Mouse (Mus musculus): Measurements from ENCODE around the gene Pax3.

GRCm38 (mm10) chr1:78198319-78198940 is 1.5 kb upstream of the Pax3 start:
- TF ChIP-seq USF1 (IDR thresholded peaks at IDR 0.05; ENCODE audit: low read depth, low read length) (no peak), E2F4 (IDR thresholded peaks at IDR 0.05; ENCODE audit: insufficient replicate concordance, low read depth, low read length) (no peak), RAD21 (IDR thresholded peaks at IDR 0.05; ENCODE audit: low read depth, low read length) (no peak), HCFC1 (IDR thresholded peaks at IDR 0.05; ENCODE audit: low read depth, low read length) (no peak), SIN3A (IDR thresholded peaks at IDR 0.05; ENCODE audit: low read length) (no peak), EP300 (IDR thresholded peaks at IDR 0.05; ENCODE audit: low read length) (no peak), CTCF (conservative IDR thresholded peaks at IDR 0.05 in 1 of 2, IDR thresholded peaks at IDR 0.05 in 1 of 2; ENCODE audit: low read depth in 2 of 2, low read length in 2 of 2) (no peak), POLR2AphosphoS2 (IDR thresholded peaks at IDR 0.05; ENCODE audit: low read depth, low read length) (no peak), MYC (IDR thresholded peaks at IDR 0.05; ENCODE audit: low read depth, low read length) (no peak), ZC3H11A (IDR thresholded peaks at IDR 0.05; ENCODE audit: low read depth, low read length) (no peak), NRF1 (IDR thresholded peaks at IDR 0.05; ENCODE audit: low read depth, low read length) (no peak), JUND (conservative IDR thresholded peaks at IDR 0.05; ENCODE audit: low read depth, low read length) (no peak), TBP (conservative IDR thresholded peaks at IDR 0.05; ENCODE audit: low read depth, low read length) (no peak)
